Mouse (Mus musculus) lung, postnatal 36 days (tissue): ENCODE measurements around the gene Mmadhc.
A peak's percentile ranks its signal among the peaks of the same experiment; 100 is the strongest.

Experiments used
- DNase-seq: peaks from one replicate; pipeline ENCODE4 v3.0.0; 2022; ENCODE audit warnings: mixed read lengths

The Mmadhc gene

GRCm38 (mm10) chr2:50296109-50296986, at the start of gene Mmadhc:
Gene Mmadhc, minus strand, starts transcription at chr2:50296801.
- DNase-seq, result peak; percentile 97

GRCm38 (mm10) chr2:50343598-50343997, 47.0 kb upstream of the Mmadhc start:
- DNase-seq, result no peak

- DNase-seq, result no peak
Measured at GRCm38 (mm10) chr2:50339061-50339460, 42.5 kb upstream of the Mmadhc start.

- no peak for DNase-seq
Measured at GRCm38 (mm10) chr2:50337596-50337995, 41.0 kb upstream of the Mmadhc start.

- no peak for DNase-seq
Measured at GRCm38 (mm10) chr2:50331716-50332270, 35.2 kb upstream of the Mmadhc start.

GRCm38 (mm10) chr2:50328181-50328580, 31.6 kb upstream of the Mmadhc start:
- DNase-seq, result no peak

- peak; percentile 2 for DNase-seq
Measured at GRCm38 (mm10) chr2:50324799-50325198, 28.2 kb upstream of the Mmadhc start.

GRCm38 (mm10) chr2:50306663-50307320, 10.2 kb upstream of the Mmadhc start:
- peak; percentile 71 for DNase-seq

GRCm38 (mm10) chr2:50304824-50305577, 8.4 kb upstream of the Mmadhc start:
- no peak for DNase-seq

GRCm38 (mm10) chr2:50296987-50297350, 368 bp upstream of the Mmadhc start:
- DNase-seq, result no peak

GRCm38 (mm10) chr2:50295562-50295961, 1.0 kb downstream of the Mmadhc start:
- DNase-seq, result no peak

GRCm38 (mm10) chr2:50294084-50294483, 2.5 kb downstream of the Mmadhc start:
- DNase-seq, result no peak

- no peak for DNase-seq
Measured at GRCm38 (mm10) chr2:50293572-50293971, 3.0 kb downstream of the Mmadhc start.

GRCm38 (mm10) chr2:50291901-50292300, 4.7 kb downstream of the Mmadhc start:
- DNase-seq, result no peak

- DNase-seq, result no peak
Measured at GRCm38 (mm10) chr2:50290754-50291153, 5.8 kb downstream of the Mmadhc start.

GRCm38 (mm10) chr2:50284781-50285180, 11.8 kb downstream of the Mmadhc start:
- DNase-seq, result peak; percentile 48

- DNase-seq, result peak; percentile 7
Measured at GRCm38 (mm10) chr2:50284040-50284439, 12.6 kb downstream of the Mmadhc start.

- no peak for DNase-seq
Measured at GRCm38 (mm10) chr2:50276715-50277114, 19.9 kb downstream of the Mmadhc start.

- no peak for DNase-seq
Measured at GRCm38 (mm10) chr2:50273415-50273814, 23.2 kb downstream of the Mmadhc start.

GRCm38 (mm10) chr2:50272165-50272564, 24.4 kb downstream of the Mmadhc start:
- peak; percentile 15 for DNase-seq

- DNase-seq, result no peak
Measured at GRCm38 (mm10) chr2:50268514-50268913, 28.1 kb downstream of the Mmadhc start.

- no peak for DNase-seq
Measured at GRCm38 (mm10) chr2:50267046-50267445, 29.6 kb downstream of the Mmadhc start.

- no peak for DNase-seq
Measured at GRCm38 (mm10) chr2:50265215-50265785, 31.3 kb downstream of the Mmadhc start.
